Mouse (Mus musculus) kidney, embryonic 16.5 days (tissue): Measurements from ENCODE around the gene Ifrd2. TPM values are rescaled to one million over a fixed set of nuclear protein-coding genes. Genes with fewer than 3 reads are reported as not detected.
A peak's percentile ranks its signal among the peaks of the same experiment; 100 is the strongest.

ENCODE experiments used
- ATAC-seq: fragments of 200-750 bp; cut with Nextera tagmentation; 2 replicates; pipeline ENCODE4 v1.8.0; 2017; ENCODE audit warnings: moderate TSS enrichment; ENCODE audit not compliant: low FRiP score, low TSS enrichment
- H3K27ac ChIP-seq: fragments of 300-500 bp; sonication (generic); 2 replicates; pipeline ENCODE4 v1.5.1; 2014; ENCODE audit warnings: low read length
- H3K27me3 ChIP-seq: fragments of 300-500 bp; sonication (generic); 2 replicates; pipeline ENCODE4 v1.6.1; 2014; ENCODE audit warnings: low read length, control low read depth, mixed read lengths; ENCODE audit not compliant: insufficient read depth
- H3K36me3 ChIP-seq: fragments of 300-500 bp; sonication (generic); 2 replicates; pipeline ENCODE4 v1.6.1; 2014; ENCODE audit warnings: low read length, control low read depth, mixed read lengths; ENCODE audit not compliant: insufficient read depth
- H3K4me1 ChIP-seq: fragments of 300-500 bp; sonication (generic); 2 replicates; pipeline ENCODE4 v1.6.1; 2014; ENCODE audit warnings: low read length, control low read depth, mixed read lengths; ENCODE audit not compliant: insufficient read depth
- H3K4me2 ChIP-seq: fragments of 300-500 bp; sonication (generic); replicated peaks from 2 replicates; pipeline ENCODE4 v1.6.1; 2014; ENCODE audit warnings: low read depth, low read length
- H3K4me3 ChIP-seq: fragments of 300-500 bp; sonication (generic); 2 replicates; pipeline ENCODE4 v1.5.1; 2014; ENCODE audit warnings: mild to moderate bottlenecking, low read length
- H3K9ac ChIP-seq: fragments of 300-500 bp; sonication (generic); replicated peaks from 2 replicates; pipeline ENCODE4 v1.6.1; 2014; ENCODE audit warnings: low read length
- H3K9me3 ChIP-seq: fragments of 300-500 bp; sonication (generic); 2 replicates; pipeline ENCODE4 v1.6.1; 2016; ENCODE audit warnings: low read length, control low read depth
- WGBS: fragments of 180-500 bp; shearing (Covaris S2); extraction: QIAGEN DNeasy Blood & Tissue Kit; methylation state at CpG from one replicate; pipeline ENCODE4 v1.1.7; 2014; 5-methylcytosine and 5-hydroxymethylcytosine counted together
- polyA plus RNA-seq: library from polyadenylated mRNA; unstranded; fragments of >200 nt; fragmentation: Nextera tagmentation; extraction: Ambion mirVana; gene quantifications from 2 replicates; pipeline ENCODE4 v1.2.1, GENCODE M21; 2015

The Ifrd2 gene
- polyA plus RNA-seq, 1 experiment from 2014 or later = 64.3 TPM

GRCm38 (mm10) chr9:107594281-107595062 is 7.0 kb downstream of the Ifrd2 start:
- Histone ChIP-seq H3K27ac (no peak overlapping the region), H3K27me3 (no peaks in the 10 kb centered on the region), H3K36me3 (peaks cover 46% of the 10 kb centered on the region), H3K9ac (no peak overlapping the region), H3K4me3 (no peak overlapping the region), H3K4me2 (no peak overlapping the region), H3K9me3 (no peaks in the 10 kb centered on the region), H3K4me1 (peaks cover 2% of the 10 kb centered on the region; the same call in 1 of the 2 replicates)
- WGBS = 73% methylated on average over 8 of the region's 8 CpGs
- ATAC-seq = no peak

- no peak overlapping the region for H3K4me2 ChIP-seq
- no peak for ATAC-seq
- H3K27me3 ChIP-seq = no peaks in the 10 kb centered on the region
- H3K4me3 ChIP-seq = no peak overlapping the region
- WGBS = 83% methylated on average over 11 of the region's 11 CpGs
- no peaks in the 10 kb centered on the region for H3K9me3 ChIP-seq
- peaks cover 26% of the 10 kb centered on the region for H3K36me3 ChIP-seq
- H3K9ac ChIP-seq = no peak overlapping the region; the same call in 1 of the 2 replicates
- H3K27ac ChIP-seq = no peak overlapping the region
- peaks cover 4% of the 10 kb centered on the region for H3K4me1 ChIP-seq
These were observed 9.5 kb downstream of the Ifrd2 start for GRCm38 (mm10) chr9:107596619-107597569.

GRCm38 (mm10) chr9:107598385-107598784 is 10.9 kb downstream of the Ifrd2 start:
- Histone ChIP-seq H3K36me3 (peaks cover 13% of the 10 kb centered on the region), H3K9me3 (no peaks in the 10 kb centered on the region), H3K4me3 (no peak overlapping the region), H3K27ac (no peak overlapping the region), H3K27me3 (no peaks in the 10 kb centered on the region), H3K9ac (no peak overlapping the region), H3K4me2 (no peak overlapping the region), H3K4me1 (peaks cover 18% of the 10 kb centered on the region)
- WGBS = 68% methylated on average over 5 of the region's 5 CpGs
- no peak for ATAC-seq

- Histone ChIP-seq H3K4me1 (peaks cover 28% of the 10 kb centered on the region), H3K9me3 (no peaks in the 10 kb centered on the region), H3K27me3 (no peaks in the 10 kb centered on the region), H3K27ac (no peak overlapping the region), H3K4me3 (no peak overlapping the region), H3K4me2 (no peak overlapping the region), H3K36me3 (peaks cover 3% of the 10 kb centered on the region; the same call in 1 of the 2 replicates), H3K9ac (no peak overlapping the region)
- 79% methylated on average over 9 of the region's 9 CpGs for WGBS
- no peak for ATAC-seq
These were observed 12.0 kb downstream of the Ifrd2 start for GRCm38 (mm10) chr9:107599433-107599832.

GRCm38 (mm10) chr9:107599842-107600241 is 12.4 kb downstream of the Ifrd2 start:
- Histone ChIP-seq H3K4me2 (no peak overlapping the region), H3K4me1 (peaks cover 33% of the 10 kb centered on the region), H3K9me3 (no peaks in the 10 kb centered on the region), H3K4me3 (no peak overlapping the region), H3K9ac (no peak overlapping the region), H3K36me3 (peaks cover 3% of the 10 kb centered on the region; the same call in 1 of the 2 replicates), H3K27me3 (no peaks in the 10 kb centered on the region), H3K27ac (no peak overlapping the region)
- 51% methylated on average over 14 of the region's 14 CpGs for WGBS
- ATAC-seq = no peak

GRCm38 (mm10) chr9:107600745-107601144 is 13.3 kb downstream of the Ifrd2 start:
- Histone ChIP-seq H3K9me3 (no peaks in the 10 kb centered on the region), H3K36me3 (peaks cover 3% of the 10 kb centered on the region; the same call in 1 of the 2 replicates), H3K27me3 (no peaks in the 10 kb centered on the region), H3K4me2 (no peak overlapping the region), H3K4me3 (no peak overlapping the region), H3K27ac (no peak overlapping the region), H3K9ac (no peak overlapping the region), H3K4me1 (peaks cover 42% of the 10 kb centered on the region)
- 76% methylated on average over 12 of the region's 12 CpGs for WGBS
- ATAC-seq = no peak

- no peak overlapping the region for H3K4me2 ChIP-seq
- H3K36me3 ChIP-seq = peaks cover 3% of the 10 kb centered on the region; the same call in 1 of the 2 replicates
- H3K4me1 ChIP-seq = peaks cover 47% of the 10 kb centered on the region
- H3K27me3 ChIP-seq = no peaks in the 10 kb centered on the region
- H3K4me3 ChIP-seq = no peak overlapping the region
- H3K9me3 ChIP-seq = no peaks in the 10 kb centered on the region
- WGBS = 85% methylated on average over 11 of the region's 11 CpGs
- ATAC-seq = no peak
- no peak overlapping the region for H3K9ac ChIP-seq
- H3K27ac ChIP-seq = no peak overlapping the region
These were observed 13.8 kb downstream of the Ifrd2 start for GRCm38 (mm10) chr9:107601275-107601674.

- Histone ChIP-seq H3K36me3 (peaks cover 3% of the 10 kb centered on the region; the same call in 1 of the 2 replicates), H3K27me3 (no peaks in the 10 kb centered on the region), H3K4me2 (0 out of 2 replicates have a peak overlapping the region, but pooled peaks have one; percentile 28), H3K9ac (peak overlapping the region; percentile 45), H3K4me1 (peaks cover 56% of the 10 kb centered on the region), H3K27ac (peak overlapping the region; percentile 21; the same call in 1 of the 2 replicates), H3K4me3 (no peak overlapping the region), H3K9me3 (no peaks in the 10 kb centered on the region)
- 9% methylated on average over 10 of the region's 10 CpGs for WGBS
- ATAC-seq = peak; percentile 20; the same call in 1 of the 2 replicates
These were observed 14.7 kb downstream of the Ifrd2 start for GRCm38 (mm10) chr9:107602068-107602648.

- 51% methylated on average over 6 of the region's 6 CpGs for WGBS
These were observed 15.8 kb downstream of the Ifrd2 start for GRCm38 (mm10) chr9:107603251-107603650.

More at GRCm38 (mm10) chr9:107603251-107603650, 15.8 kb downstream of the Ifrd2 start:
- Histone ChIP-seq H3K27ac (no peak overlapping the region), H3K27me3 (no peaks in the 10 kb centered on the region), H3K9me3 (no peaks in the 10 kb centered on the region), H3K9ac (no peak overlapping the region), H3K4me3 (no peak overlapping the region), H3K4me1 (peaks cover 66% of the 10 kb centered on the region), H3K4me2 (no peak overlapping the region), H3K36me3 (peaks cover 3% of the 10 kb centered on the region; the same call in 1 of the 2 replicates)
- no peak for ATAC-seq
